Mouse (Mus musculus): ENCODE data around the gene Disc1.

- no peak for TF ChIP-seq CTCF (IDR thresholded peaks at IDR 0.05; ENCODE audit: insufficient read depth, low read length)
- no peak for TF ChIP-seq POLR2A (IDR thresholded peaks at IDR 0.05; ENCODE audit: borderline replicate concordance, extremely low read depth, low read depth, low read length)
These were observed 29.8 kb downstream of the Disc1 start for GRCm38 (mm10) chr8:125083746-125084145.

Measured in lung, adult 2 months (tissue).